Mouse (Mus musculus) kidney, embryonic 14.5 days (tissue): ENCODE results near the gene Cdh16. TPM values are rescaled to one million over a fixed set of nuclear protein-coding genes. Genes with fewer than 3 reads are reported as not detected.
A peak's percentile ranks its signal among the peaks of the same experiment; 100 is the strongest.
"Not testable (repeated sequence)": the region's sequence is repeated elsewhere in the genome, so short reads cannot be mapped to it uniquely, and the experiment has no call there.

Experiments used
- ATAC-seq: fragments of 200-750 bp; cut with Nextera tagmentation; 2 replicates; pipeline ENCODE4 v1.8.0; 2017; ENCODE audit warnings: moderate number of reproducible peaks, mild to moderate bottlenecking, moderate TSS enrichment, moderate library complexity; ENCODE audit not compliant: low FRiP score, low TSS enrichment
- H3K27ac ChIP-seq: fragments of 300-500 bp; sonication (generic); 2 replicates; pipeline ENCODE4 v1.5.1; 2014; ENCODE audit warnings: low read depth, mild to moderate bottlenecking, low read length, moderate library complexity, mixed read lengths
- H3K27me3 ChIP-seq: fragments of 300-500 bp; sonication (generic); 2 replicates; pipeline ENCODE4 v1.6.1; 2014; ENCODE audit warnings: mild to moderate bottlenecking, low read length; ENCODE audit not compliant: control insufficient read depth, insufficient read depth
- H3K36me3 ChIP-seq: fragments of 300-500 bp; sonication (generic); 2 replicates; pipeline ENCODE4 v1.6.1; 2014; ENCODE audit warnings: low read length, mixed read lengths; ENCODE audit not compliant: control insufficient read depth, insufficient read depth
- H3K4me1 ChIP-seq: fragments of 300-500 bp; sonication (generic); 2 replicates; pipeline ENCODE4 v1.6.1; 2014; ENCODE audit warnings: low read length, mixed read lengths; ENCODE audit not compliant: control insufficient read depth, insufficient read depth
- H3K4me2 ChIP-seq: fragments of 300-500 bp; sonication (generic); replicated peaks from 2 replicates; pipeline ENCODE4 v1.6.1; 2014; ENCODE audit warnings: low read depth, mild to moderate bottlenecking, low read length
- H3K4me3 ChIP-seq: fragments of 300-500 bp; sonication (generic); 2 replicates; pipeline ENCODE4 v1.5.1; 2014; ENCODE audit warnings: mild to moderate bottlenecking, low read length
- H3K9ac ChIP-seq: fragments of 300-500 bp; sonication (generic); 2 replicates; pipeline ENCODE4 v1.6.1; 2014; ENCODE audit warnings: low read depth, mild to moderate bottlenecking, low read length, moderate library complexity
- H3K9me3 ChIP-seq: fragments of 300-500 bp; sonication (generic); 2 replicates; pipeline ENCODE4 v1.6.1; 2016; ENCODE audit warnings: low read length; ENCODE audit not compliant: control insufficient read depth
- WGBS: fragments of 180-500 bp; shearing (Covaris S2); extraction: QIAGEN DNeasy Blood & Tissue Kit; methylation state at CpG from one replicate; pipeline ENCODE4 v1.1.7; 2014; 5-methylcytosine and 5-hydroxymethylcytosine counted together
- polyA plus RNA-seq: library from polyadenylated mRNA; unstranded; fragments of >200 nt; fragmentation: Nextera tagmentation; extraction: Ambion mirVana; gene quantifications from 2 replicates; pipeline ENCODE4 v1.2.1, GENCODE M21; 2014

Cdh16 gene
- 166 and 200 TPM in 2 replicates for polyA plus RNA-seq

DNA sequence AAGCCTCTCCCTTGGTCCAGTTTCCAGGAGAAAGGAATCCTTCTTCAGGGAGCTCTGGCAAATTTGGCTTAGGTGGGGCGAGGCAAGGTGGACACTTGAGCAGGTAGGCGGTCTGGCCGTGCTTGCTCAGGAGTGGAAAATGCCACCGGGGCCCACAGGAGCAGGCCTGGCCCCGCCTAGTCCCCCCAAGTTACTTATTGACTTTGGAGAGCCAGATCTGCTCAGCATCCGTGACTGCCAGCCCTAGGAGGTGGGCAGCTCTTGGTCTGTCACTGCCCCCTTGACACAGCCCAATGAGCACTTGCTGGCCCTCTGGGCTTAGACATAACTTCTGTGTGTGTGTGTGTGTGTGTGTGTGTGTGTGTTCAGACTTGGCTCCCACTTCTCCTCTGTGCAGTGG, at the start of gene Cdh16:
Gene Cdh16, minus strand, starts transcription at position 236 of the 400 bp plus-strand sequence.
- 0 out of 2 replicates have a peak, but pooled peaks cover 2% of the 10 kb centered on the region for H3K4me1 ChIP-seq
- peak within 1 kb of the TSS; percentile 45; the same call in 1 of the 2 replicates for H3K9ac ChIP-seq
- no peaks in the 10 kb centered on the region for H3K27me3 ChIP-seq
- WGBS, result 70% methylated on average over 6 of the region's 6 CpGs
- no peaks in the 10 kb centered on the region for H3K9me3 ChIP-seq
- no peaks in the 10 kb centered on the region for H3K36me3 ChIP-seq
- peak; percentile 92 for ATAC-seq
- H3K27ac ChIP-seq, result peak within 1 kb of the TSS; percentile 80
- H3K4me2 ChIP-seq, result peak within 1 kb of the TSS; percentile 36
- H3K4me3 ChIP-seq, result peak within 1 kb of the TSS; percentile 28

DNA sequence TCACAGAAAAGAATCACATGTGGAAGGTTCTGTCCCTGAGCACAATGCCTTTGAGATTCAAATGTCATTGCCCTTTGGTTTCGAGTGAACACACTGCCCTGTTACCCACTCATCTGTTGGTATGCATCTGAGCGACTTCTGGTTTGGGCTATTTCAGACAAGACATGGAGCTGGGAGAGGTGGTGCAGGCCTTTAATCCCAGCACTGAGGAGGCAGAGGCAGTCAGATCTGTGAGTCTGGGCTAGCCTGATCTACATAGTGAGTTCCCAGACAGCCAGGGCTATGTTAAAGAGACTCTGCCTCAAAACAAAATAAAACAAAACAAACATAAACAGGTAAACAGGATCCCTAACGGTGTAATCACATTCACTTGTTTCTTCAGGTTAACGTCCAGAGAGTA, 31.4 kb upstream of the Cdh16 start:
- Histone ChIP-seq H3K9ac (no peak overlapping the region), H3K9me3 (no peaks in the 10 kb centered on the region), H3K36me3 (no peaks in the 10 kb centered on the region), H3K4me2 (no peak overlapping the region), H3K27ac (no peak overlapping the region), H3K27me3 (no peaks in the 10 kb centered on the region), H3K4me1 (no peaks in the 10 kb centered on the region), H3K4me3 (no peak overlapping the region)
- WGBS, result 80% methylated on average over 4 of the region's 4 CpGs
- ATAC-seq, result no peak

DNA sequence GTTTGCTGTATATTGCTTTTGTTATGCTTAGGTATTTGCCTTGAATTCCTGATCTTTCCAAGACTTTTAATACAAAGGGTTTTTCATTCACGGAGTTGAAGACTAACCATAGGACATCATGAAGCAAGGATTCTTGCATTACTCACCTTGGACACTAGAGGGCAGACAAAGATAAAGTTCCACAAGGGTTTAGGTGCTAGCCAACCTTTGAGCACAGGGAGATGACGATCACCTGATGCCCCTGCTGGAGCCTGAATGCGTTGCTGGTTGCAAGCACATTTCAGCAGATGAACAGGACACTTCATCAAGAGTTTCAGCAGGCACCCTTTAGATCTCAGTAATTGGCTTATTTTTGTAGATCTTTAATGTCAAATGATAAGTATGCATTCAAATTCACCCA, 30.8 kb upstream of the Cdh16 start:
- no peaks in the 10 kb centered on the region for H3K9me3 ChIP-seq
- no peaks in the 10 kb centered on the region for H3K27me3 ChIP-seq
- no peak overlapping the region for H3K4me2 ChIP-seq
- H3K4me3 ChIP-seq, result no peak overlapping the region
- WGBS, result 3% methylated on average over 3 of the region's 3 CpGs
- ATAC-seq, result peak; percentile 77
- H3K36me3 ChIP-seq, result no peaks in the 10 kb centered on the region
- H3K9ac ChIP-seq, result no peak overlapping the region
- H3K4me1 ChIP-seq, result no peaks in the 10 kb centered on the region
- H3K27ac ChIP-seq, result no peak overlapping the region

DNA sequence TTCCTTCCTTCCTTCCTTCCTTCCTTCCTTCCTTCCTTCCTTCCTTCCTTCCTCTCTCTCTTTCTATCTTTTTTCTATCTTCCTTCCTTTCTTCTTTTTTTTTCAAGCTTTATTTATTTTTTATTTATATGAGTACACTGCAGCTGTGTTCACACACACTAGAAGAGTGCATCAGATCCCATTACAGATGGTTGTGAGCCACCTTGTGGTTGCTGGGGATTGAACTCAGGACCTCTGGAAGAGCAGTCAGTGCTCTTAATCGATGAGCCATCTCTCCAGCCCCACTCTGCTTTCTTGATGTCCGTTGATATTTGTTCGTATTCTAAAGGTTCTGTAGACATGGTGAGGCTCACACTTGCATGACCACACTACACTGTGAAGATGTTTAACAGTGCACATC, 20.0 kb upstream of the Cdh16 start:
- not testable (repeated sequence) for H3K9ac ChIP-seq, H3K9me3 ChIP-seq, H3K36me3 ChIP-seq, H3K27ac ChIP-seq, ATAC-seq, H3K27me3 ChIP-seq, H3K4me3 ChIP-seq, H3K4me2 ChIP-seq
- WGBS, result 62% methylated on average over 3 of the region's 3 CpGs
- H3K4me1 ChIP-seq, result peaks cover 15% of the 10 kb centered on the region

DNA sequence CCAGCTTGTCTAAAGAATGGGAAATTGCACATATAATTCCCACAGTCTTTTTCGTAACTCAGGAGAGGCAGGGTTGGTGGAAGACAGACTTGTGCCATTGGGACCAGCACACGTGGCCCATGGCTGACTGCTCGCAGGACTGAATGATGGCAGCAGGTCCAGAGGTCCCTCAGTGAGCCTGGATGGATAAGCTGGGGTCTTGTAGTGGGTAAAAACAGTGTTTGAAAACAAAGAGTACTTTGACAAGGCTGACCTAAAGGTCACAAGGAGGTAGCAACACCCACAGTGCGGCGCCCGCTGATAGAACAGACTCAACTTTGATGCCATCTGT, 18.1 kb upstream of the Cdh16 start:
- Histone ChIP-seq H3K27me3 (no peaks in the 10 kb centered on the region), H3K9ac (peak overlapping the region; percentile 90), H3K4me2 (peak overlapping the region; percentile 80), H3K9me3 (no peaks in the 10 kb centered on the region), H3K27ac (no peak overlapping the region), H3K4me1 (peaks cover 15% of the 10 kb centered on the region), H3K36me3 (peaks cover 11% of the 10 kb centered on the region; the same call in 1 of the 2 replicates), H3K4me3 (peak overlapping the region; percentile 91)
- no peak for ATAC-seq
- 68% methylated on average over 6 of the region's 6 CpGs for WGBS

DNA sequence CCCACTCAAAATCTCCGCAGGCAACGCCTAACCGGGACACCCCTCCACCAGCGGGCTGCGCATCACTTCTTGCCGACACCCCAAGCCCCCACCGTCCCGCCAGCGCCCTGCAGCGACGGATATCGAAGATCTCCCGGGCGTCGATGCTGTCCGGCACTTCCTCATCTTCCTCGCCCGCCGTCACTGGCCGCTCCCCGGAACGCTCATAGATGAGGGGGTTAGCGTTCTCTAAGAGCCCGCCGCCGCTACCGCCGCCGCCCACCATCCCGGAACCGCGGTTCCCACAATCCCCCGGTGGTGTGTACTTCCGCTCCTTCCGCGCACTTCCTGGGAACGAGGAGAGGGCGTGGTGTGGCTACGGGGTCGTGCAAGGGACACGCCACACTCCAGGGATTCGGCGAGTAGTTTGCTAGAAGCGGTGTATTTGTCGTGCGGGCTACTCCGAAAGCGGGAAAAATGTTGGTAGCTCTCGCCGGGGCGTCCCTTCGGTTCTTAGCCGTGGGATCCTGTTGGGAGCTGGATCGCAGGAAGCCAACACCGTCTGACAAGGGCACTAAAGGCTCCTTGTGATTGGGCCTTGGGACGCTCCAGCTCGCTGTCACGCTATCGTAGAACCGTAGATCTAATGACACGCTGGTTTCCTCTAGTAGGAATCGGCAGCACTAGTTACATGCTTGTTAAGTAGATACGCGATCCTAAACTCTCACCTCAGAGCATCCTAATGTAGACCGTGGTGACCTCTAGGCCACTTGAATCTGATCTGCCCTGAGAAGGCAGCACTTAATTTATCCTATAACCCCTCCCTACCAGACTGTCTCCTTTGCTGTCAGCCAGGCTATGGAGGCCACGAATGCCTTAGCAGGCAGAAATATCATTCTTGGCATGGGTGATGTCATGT, 17.5 kb upstream of the Cdh16 start, which contains the start of gene Ciao2b:
Gene Ciao2b, minus strand, starts transcription at position 540 of the 898 bp plus-strand sequence.
- under 1% methylated on average over 65 of the region's 66 CpGs for WGBS
- Histone ChIP-seq H3K27ac (peak within 1 kb of the TSS; percentile 75), H3K9ac (peak within 1 kb of the TSS; percentile 90), H3K4me1 (peaks cover 15% of the 10 kb centered on the region), H3K9me3 (no peaks in the 10 kb centered on the region), H3K4me3 (peak within 1 kb of the TSS; percentile 91), H3K27me3 (no peaks in the 10 kb centered on the region), H3K4me2 (peak within 1 kb of the TSS; percentile 80), H3K36me3 (peaks cover 11% of the 10 kb centered on the region; the same call in 1 of the 2 replicates)
- ATAC-seq, result peak; percentile 97

DNA sequence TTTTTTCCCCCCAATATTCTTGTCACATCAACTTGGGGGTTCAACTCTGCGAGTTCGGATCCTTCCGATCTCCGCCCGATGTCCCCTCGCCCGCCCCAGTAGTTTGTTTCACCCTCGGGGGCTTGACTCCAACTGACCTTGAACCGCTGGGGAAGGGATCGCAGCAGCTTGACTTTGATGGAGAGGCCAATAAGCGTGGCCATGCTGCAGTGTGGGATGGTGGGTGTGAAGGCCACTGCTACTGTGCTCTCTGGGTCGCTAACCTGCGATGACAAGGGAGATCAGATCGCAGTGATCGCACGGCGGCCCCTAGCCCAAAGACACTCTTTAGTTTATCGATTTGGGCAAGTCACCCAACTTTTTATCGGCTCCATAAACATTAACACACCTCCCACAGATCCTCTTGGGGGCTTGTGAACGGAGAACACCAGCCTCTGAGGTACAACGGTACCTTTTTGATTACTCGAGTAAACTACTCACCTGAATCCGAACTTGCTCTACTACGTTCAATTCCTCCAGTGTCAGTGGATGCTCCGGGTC, 16.7 kb upstream of the Cdh16 start:
- Histone ChIP-seq H3K27me3 (no peaks in the 10 kb centered on the region), H3K9me3 (no peaks in the 10 kb centered on the region), H3K9ac (peak overlapping the region; percentile 90), H3K27ac (peak overlapping the region; percentile 55; the same call in 1 of the 2 replicates), H3K4me2 (peak overlapping the region; percentile 80), H3K4me1 (peaks cover 15% of the 10 kb centered on the region), H3K4me3 (peak overlapping the region; percentile 91), H3K36me3 (peaks cover 11% of the 10 kb centered on the region; the same call in 1 of the 2 replicates)
- no peak for ATAC-seq
- 6% methylated on average over 25 of the region's 25 CpGs for WGBS

DNA sequence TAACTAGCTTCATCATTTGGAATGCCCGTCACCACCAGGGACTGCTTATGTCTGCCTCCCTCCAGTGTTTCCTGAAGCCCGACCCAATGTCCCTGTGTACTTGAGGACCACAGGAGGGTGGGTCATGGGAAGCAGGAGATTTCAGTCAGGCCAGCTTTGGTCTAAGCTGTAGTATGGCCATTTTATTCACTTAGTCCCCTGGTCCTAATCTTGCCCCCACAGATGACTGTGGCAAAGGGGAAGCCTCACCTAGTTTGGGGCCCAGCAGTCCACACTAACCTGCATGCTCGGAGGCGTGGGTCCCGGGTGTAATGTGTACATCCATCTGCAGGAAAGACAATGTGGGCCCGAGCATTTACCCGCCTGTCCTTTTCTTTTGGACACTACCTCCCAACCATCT, 16.0 kb upstream of the Cdh16 start:
- H3K4me3 ChIP-seq, result peak overlapping the region; percentile 91; the same call in 1 of the 2 replicates
- peak overlapping the region; percentile 90; the same call in 1 of the 2 replicates for H3K9ac ChIP-seq
- 86% methylated on average over 7 of the region's 7 CpGs for WGBS
- H3K27me3 ChIP-seq, result no peaks in the 10 kb centered on the region
- no peak for ATAC-seq
- H3K9me3 ChIP-seq, result no peaks in the 10 kb centered on the region
- no peak overlapping the region for H3K27ac ChIP-seq
- H3K4me1 ChIP-seq, result peaks cover 15% of the 10 kb centered on the region
- peak overlapping the region; percentile 80 for H3K4me2 ChIP-seq
- H3K36me3 ChIP-seq, result peaks cover 11% of the 10 kb centered on the region; the same call in 1 of the 2 replicates

DNA sequence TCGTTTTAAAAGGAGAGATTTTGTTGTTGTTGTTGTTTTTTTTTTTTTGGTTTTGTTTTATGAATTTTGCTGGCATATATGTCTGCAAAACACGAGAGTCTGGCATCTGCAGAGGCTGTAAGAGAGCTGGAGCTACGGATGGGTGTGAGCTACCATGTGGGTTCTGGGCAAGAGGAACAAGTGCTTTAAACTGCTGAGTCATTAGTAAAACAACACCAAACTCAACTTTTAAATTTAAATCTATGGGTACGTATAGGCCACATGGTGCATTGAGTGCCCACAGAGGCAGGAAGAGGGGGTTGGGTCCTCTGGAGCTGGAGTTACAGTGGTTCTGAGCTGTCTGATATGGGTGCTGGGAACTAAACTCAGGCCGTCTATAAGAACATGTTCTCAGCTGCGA, 13.8 kb upstream of the Cdh16 start:
- H3K9ac ChIP-seq, result no peak overlapping the region
- no peak overlapping the region for H3K4me2 ChIP-seq
- no peak overlapping the region for H3K27ac ChIP-seq
- no peaks in the 10 kb centered on the region for H3K9me3 ChIP-seq
- peaks cover 15% of the 10 kb centered on the region for H3K4me1 ChIP-seq
- 92% methylated on average over 6 of the region's 6 CpGs for WGBS
- no peaks in the 10 kb centered on the region for H3K27me3 ChIP-seq
- no peak overlapping the region for H3K4me3 ChIP-seq
- no peak for ATAC-seq
- H3K36me3 ChIP-seq, result peaks cover 11% of the 10 kb centered on the region; the same call in 1 of the 2 replicates
